Mouse (Mus musculus) intestine, embryonic 14.5 days (tissue): ENCODE measurements around the gene B4galt7. TPM values are rescaled to one million over a fixed set of nuclear protein-coding genes. Genes with fewer than 3 reads are reported as not detected.
"Not testable (repeated sequence)": the region's sequence is repeated elsewhere in the genome, so short reads cannot be mapped to it uniquely, and the experiment has no call there.

ENCODE experiments used
- ATAC-seq: fragments of 200-750 bp; cut with Nextera tagmentation; replicated peaks from 2 replicates; pipeline ENCODE4 v1.8.0; 2017; ENCODE audit warnings: low read depth, moderate number of reproducible peaks, moderate TSS enrichment, moderate library complexity; ENCODE audit not compliant: low FRiP score, low TSS enrichment
- DNase-seq: peaks from one replicate; pipeline ENCODE4 v3.0.0-alpha.2; 2018; ENCODE audit warnings: low spot score
- H3K27ac ChIP-seq: fragments of 300-500 bp; sonication (generic); 2 replicates; pipeline ENCODE4 v1.5.1; 2014; ENCODE audit warnings: low read depth, mild to moderate bottlenecking, control low read depth
- H3K27me3 ChIP-seq: fragments of 300-500 bp; sonication (generic); replicated peaks from 2 replicates; pipeline ENCODE4 v1.6.1; 2014; ENCODE audit warnings: low read length, control low read depth; ENCODE audit not compliant: control insufficient read depth, insufficient read depth
- H3K36me3 ChIP-seq: fragments of 300-500 bp; sonication (generic); 2 replicates; pipeline ENCODE4 v1.6.1; 2014; ENCODE audit warnings: low read length, control low read depth; ENCODE audit not compliant: control insufficient read depth, insufficient read depth
- H3K4me1 ChIP-seq: fragments of 300-500 bp; sonication (generic); replicated peaks from 2 replicates; pipeline ENCODE4 v1.6.1; 2014; ENCODE audit warnings: low read length, control low read depth, mixed read lengths; ENCODE audit not compliant: control insufficient read depth, insufficient read depth
- H3K4me2 ChIP-seq: fragments of 300-500 bp; sonication (generic); 2 replicates; pipeline ENCODE4 v1.6.1; 2014; ENCODE audit warnings: low read length
- H3K4me3 ChIP-seq: fragments of 300-500 bp; sonication (generic); 2 replicates; pipeline ENCODE4 v1.5.1; 2014; ENCODE audit warnings: low read depth, low read length, control low read depth, mixed read lengths
- H3K9ac ChIP-seq: fragments of 300-500 bp; sonication (generic); 2 replicates; pipeline ENCODE4 v1.6.1; 2014; ENCODE audit warnings: mild to moderate bottlenecking, low read length
- H3K9me3 ChIP-seq: fragments of 300-500 bp; sonication (generic); 2 replicates; pipeline ENCODE4 v1.6.1; 2016; ENCODE audit warnings: low read length, control low read depth; ENCODE audit not compliant: control insufficient read depth
- WGBS: fragments of 180-500 bp; shearing (Covaris S2); extraction: QIAGEN DNeasy Blood & Tissue Kit; methylation state at CpG from one replicate; pipeline ENCODE4 v1.1.7; 2014; 5-methylcytosine and 5-hydroxymethylcytosine counted together
- polyA plus RNA-seq: library from polyadenylated mRNA; unstranded; fragments of >200 nt; fragmentation: Nextera tagmentation; extraction: Ambion mirVana; gene quantifications from 2 replicates; pipeline ENCODE4 v1.2.1, GENCODE M21; 2014

The B4galt7 gene
- polyA plus RNA-seq, 1 experiment from 2014 or later = 12.6 TPM

DNA sequence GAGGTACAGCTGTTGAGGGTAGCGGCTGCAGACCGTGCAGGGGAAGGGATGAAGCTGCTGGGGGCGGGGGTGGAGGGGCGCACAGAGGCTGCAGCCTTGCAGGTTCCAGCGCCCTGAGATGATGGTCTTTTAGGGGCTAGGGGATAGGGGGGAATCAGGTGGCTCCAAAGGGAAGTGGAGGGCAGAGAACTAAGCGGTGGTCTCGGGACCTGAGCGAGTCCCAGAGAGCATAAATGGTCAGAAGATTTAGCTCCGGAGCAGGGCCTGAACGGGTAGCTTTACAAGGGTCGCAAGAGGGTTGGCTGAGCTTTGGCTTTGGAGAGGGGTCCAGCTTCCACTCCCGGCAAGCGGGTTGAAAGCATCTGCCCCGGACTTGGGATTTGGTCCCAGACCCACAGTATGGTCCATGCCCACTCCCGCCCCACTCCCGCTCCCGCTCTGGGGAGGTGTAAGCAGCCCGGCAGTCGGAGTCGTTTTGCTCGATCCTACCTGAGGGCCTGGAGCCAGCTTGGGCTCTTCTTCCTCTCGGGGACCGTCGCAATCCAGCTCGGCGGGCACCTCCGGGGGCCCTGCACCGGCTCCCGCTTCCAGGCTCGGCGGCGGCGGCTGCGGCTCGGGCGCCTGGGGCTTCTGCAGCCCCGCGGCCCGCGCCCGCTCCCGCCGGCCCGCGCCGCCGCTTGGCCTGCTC, 29.3 kb upstream of the B4galt7 start:
- H3K36me3 ChIP-seq = peaks cover 21% of the 10 kb centered on the region
- H3K27ac ChIP-seq = peak overlapping the region; percentile 78
- H3K9me3 ChIP-seq = no peaks in the 10 kb centered on the region
- H3K27me3 ChIP-seq = no peaks in the 10 kb centered on the region
- DNase-seq (peak; percentile 82), ATAC-seq (peak; percentile 74)
- H3K4me1 ChIP-seq = peaks cover 17% of the 10 kb centered on the region
- under 1% methylated on average over 47 of the region's 47 CpGs for WGBS
- H3K4me3 ChIP-seq = peak overlapping the region; percentile 65
- peak overlapping the region; percentile 96 for H3K4me2 ChIP-seq
- H3K9ac ChIP-seq = peak overlapping the region; percentile 77

DNA sequence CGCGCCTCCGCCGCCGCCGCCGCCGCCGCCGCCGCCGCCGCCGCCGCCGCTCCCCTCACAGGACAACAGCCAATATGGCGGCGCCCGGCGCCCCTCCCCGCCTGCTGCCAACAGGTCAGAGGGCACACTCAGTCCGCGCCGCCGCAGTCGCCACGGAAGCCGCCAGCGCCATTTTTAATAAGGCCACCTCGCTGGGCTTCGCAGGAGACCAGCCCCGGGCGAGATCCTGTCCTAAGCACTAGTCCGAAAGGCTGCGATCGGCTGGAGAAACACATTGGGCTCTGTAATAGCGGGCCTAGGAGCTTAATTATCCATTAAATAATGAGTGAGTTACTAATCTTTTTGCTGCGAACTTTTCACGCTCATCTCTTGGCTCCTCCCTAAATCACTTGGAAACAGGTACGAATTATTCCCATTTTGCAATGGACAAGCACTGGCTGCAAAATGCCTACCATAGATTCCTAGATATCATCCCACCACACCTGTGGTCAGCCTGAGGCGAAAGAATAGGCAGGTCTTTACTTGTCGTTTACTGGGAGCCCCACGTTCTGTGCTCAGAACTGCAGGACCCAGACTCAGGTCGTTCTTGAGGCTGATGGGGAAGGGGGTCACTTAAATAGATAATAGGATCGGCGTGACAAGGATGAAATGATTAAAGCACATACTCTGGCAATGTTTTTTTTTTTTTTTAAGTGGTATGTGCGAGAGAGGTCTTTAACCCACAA, 28.5 kb upstream of the B4galt7 start, which contains the start of gene Fam193b:
Gene Fam193b (minus strand): TSS at position 94 of the 725 bp plus-strand sequence.
- ATAC-seq = peak; percentile 92
- peak within 1 kb of the TSS; percentile 65 for H3K4me3 ChIP-seq
- H3K36me3 ChIP-seq = peaks cover 16% of the 10 kb centered on the region
- peaks cover 17% of the 10 kb centered on the region for H3K4me1 ChIP-seq
- peak; percentile 96 for DNase-seq
- no peaks in the 10 kb centered on the region for H3K9me3 ChIP-seq
- peak within 1 kb of the TSS; percentile 77 for H3K9ac ChIP-seq
- peak within 1 kb of the TSS; percentile 96 for H3K4me2 ChIP-seq
- H3K27ac ChIP-seq = peak within 1 kb of the TSS; percentile 78
- WGBS = 3% methylated on average over 47 of the region's 47 CpGs
- no peaks in the 10 kb centered on the region for H3K27me3 ChIP-seq

DNA sequence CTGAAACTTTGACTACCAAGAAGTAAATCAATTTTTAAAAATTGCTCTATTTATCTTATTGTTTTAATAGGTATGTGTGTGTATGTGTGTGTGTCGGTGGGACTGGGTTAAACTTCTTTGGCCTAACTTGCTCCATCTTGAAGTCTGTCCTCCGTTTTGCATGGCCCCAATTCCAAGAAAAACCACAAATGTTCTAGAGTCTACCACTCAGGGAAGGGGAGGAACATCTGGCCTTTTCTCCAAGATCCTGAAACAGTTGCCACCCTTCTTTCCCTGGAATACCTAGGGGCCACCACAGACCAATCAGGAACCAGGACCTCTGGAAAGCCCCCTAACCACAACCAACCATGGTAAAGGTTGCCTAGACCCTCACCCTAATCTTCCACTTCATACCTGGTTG, 27.7 kb upstream of the B4galt7 start:
- Histone ChIP-seq H3K4me2 (peak overlapping the region; percentile 80), H3K4me3 (no peak overlapping the region)

DNA sequence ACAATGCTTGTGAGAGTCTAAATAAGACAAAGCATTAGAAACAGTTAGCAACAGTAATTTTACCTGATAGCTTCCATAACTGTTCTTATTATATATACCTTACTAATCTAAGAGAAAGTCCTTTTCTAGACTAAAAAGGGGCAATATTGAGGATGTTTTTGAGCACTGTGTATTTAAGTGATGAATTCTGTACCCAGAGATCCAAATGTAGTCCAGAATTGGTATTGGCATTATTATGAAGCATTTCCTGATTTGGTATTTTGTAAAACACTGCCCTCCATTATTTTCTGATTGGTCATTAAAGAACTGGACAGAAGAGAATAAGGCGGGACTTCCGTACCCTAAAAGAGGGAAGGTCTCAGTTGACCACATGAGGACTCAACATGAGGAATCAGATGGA, 26.3 kb upstream of the B4galt7 start, which contains the start of gene Tmed9:
Gene Tmed9 (plus strand): TSS at position 301 of the 400 bp plus-strand sequence.
- H3K4me3 ChIP-seq = no peak within 1 kb of the TSS
- no peaks in the 10 kb centered on the region for H3K9me3 ChIP-seq
- H3K36me3 ChIP-seq = peaks cover 2% of the 10 kb centered on the region; the same call in 1 of the 2 replicates
- H3K9ac ChIP-seq = no peak within 1 kb of the TSS
- H3K27ac ChIP-seq = no peak within 1 kb of the TSS
- no peaks in the 10 kb centered on the region for H3K27me3 ChIP-seq
- DNase-seq (no peak), ATAC-seq (no peak)
- peaks cover 17% of the 10 kb centered on the region for H3K4me1 ChIP-seq
- no peak within 1 kb of the TSS for H3K4me2 ChIP-seq
- WGBS = 96% methylated on average over 2 of the region's 2 CpGs

More for the DNA sequence above, 27.7 kb upstream of the B4galt7 start:
- H3K36me3 ChIP-seq = peaks cover 9% of the 10 kb centered on the region
- WGBS = 81% methylated on average over 2 of the region's 2 CpGs
- H3K9ac ChIP-seq = no peak overlapping the region
- ATAC-seq (no peak), DNase-seq (no peak)
- no peaks in the 10 kb centered on the region for H3K27me3 ChIP-seq
- H3K27ac ChIP-seq = no peak overlapping the region
- no peaks in the 10 kb centered on the region for H3K9me3 ChIP-seq
- peaks cover 17% of the 10 kb centered on the region for H3K4me1 ChIP-seq

DNA sequence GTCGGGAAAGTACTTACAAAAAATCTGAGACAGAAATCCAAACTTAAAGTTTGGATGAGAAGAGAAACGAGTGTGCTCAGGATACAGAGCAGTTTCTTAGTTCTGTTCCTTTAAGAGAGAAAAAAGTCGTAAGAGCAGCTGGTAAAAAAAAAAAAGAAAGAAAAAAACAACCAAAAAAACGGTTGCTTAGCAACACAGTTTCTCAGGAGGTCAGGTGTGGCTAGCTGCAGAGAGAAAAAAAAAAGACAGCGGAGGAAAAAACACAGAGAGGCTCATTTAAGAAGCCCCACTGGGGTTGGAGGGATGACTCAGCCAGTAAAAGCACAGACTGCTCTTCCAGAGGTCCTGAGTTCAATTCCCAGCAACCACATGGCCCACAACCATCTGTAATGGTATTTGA, 25.4 kb upstream of the B4galt7 start:
- no peaks in the 10 kb centered on the region for H3K36me3 ChIP-seq
- no peak overlapping the region for H3K4me3 ChIP-seq
- H3K4me2 ChIP-seq = no peak overlapping the region
- peaks cover 12% of the 10 kb centered on the region for H3K4me1 ChIP-seq
- H3K9ac ChIP-seq = no peak overlapping the region
- DNase-seq = no peak
- no peak for ATAC-seq
- H3K27me3 ChIP-seq = no peaks in the 10 kb centered on the region
- 74% methylated on average over 5 of the region's 5 CpGs for WGBS
- no peak overlapping the region for H3K27ac ChIP-seq
- H3K9me3 ChIP-seq = no peaks in the 10 kb centered on the region

- Histone ChIP-seq H3K9ac (no peak overlapping the region), H3K9me3 (no peaks in the 10 kb centered on the region), H3K27me3 (no peaks in the 10 kb centered on the region), H3K4me2 (no peak overlapping the region), H3K27ac (no peak overlapping the region), H3K36me3 (no peaks in the 10 kb centered on the region), H3K4me3 (no peak overlapping the region), H3K4me1 (0 out of 2 replicates have a peak, but pooled peaks cover 6% of the 10 kb centered on the region)
- DNase-seq (no peak), ATAC-seq (no peak)
- WGBS = 64% methylated on average over 5 of the region's 5 CpGs
Observed at GRCm38 (mm10) chr13:55575932-55576331, 23.8 kb upstream of the B4galt7 start.

- not testable (repeated sequence) for H3K27ac ChIP-seq, H3K9me3 ChIP-seq, ATAC-seq, H3K27me3 ChIP-seq, H3K4me2 ChIP-seq, DNase-seq, H3K4me3 ChIP-seq, H3K36me3 ChIP-seq, H3K4me1 ChIP-seq, H3K9ac ChIP-seq
- WGBS = 74% methylated on average over 7 of the region's 7 CpGs
Observed at GRCm38 (mm10) chr13:55576872-55577271, 22.8 kb upstream of the B4galt7 start.

DNA sequence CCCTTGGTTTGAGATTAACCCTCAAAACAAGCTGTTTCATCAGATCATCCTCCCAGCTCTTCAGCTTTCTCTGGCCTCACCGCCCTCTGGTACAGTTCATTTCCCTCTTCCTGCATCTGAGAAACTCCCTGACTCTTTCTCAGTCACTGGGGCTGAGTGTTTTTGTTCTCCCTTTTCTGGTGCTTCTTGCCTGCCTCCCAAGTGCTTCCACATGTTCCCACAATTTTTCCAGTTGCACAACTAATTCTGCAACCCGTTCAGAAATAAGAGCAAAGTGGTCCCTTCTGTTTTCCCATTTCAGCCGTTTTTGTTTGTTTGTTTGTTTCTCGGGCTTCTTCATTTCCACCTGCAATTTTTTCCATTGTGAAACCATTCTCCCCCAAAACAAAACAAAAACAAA, 21.6 kb upstream of the B4galt7 start:
- Histone ChIP-seq H3K4me1 (no peaks in the 10 kb centered on the region), H3K9ac (no peak overlapping the region), H3K4me2 (no peak overlapping the region), H3K27ac (no peak overlapping the region), H3K36me3 (no peaks in the 10 kb centered on the region), H3K9me3 (no peaks in the 10 kb centered on the region), H3K27me3 (no peaks in the 10 kb centered on the region), H3K4me3 (no peak overlapping the region)
- ATAC-seq (no peak), DNase-seq (no peak)
- WGBS = 77% methylated on average over 4 of the region's 4 CpGs
